Mouse (Mus musculus): Measurements from ENCODE around the gene Rab17.

DNA sequence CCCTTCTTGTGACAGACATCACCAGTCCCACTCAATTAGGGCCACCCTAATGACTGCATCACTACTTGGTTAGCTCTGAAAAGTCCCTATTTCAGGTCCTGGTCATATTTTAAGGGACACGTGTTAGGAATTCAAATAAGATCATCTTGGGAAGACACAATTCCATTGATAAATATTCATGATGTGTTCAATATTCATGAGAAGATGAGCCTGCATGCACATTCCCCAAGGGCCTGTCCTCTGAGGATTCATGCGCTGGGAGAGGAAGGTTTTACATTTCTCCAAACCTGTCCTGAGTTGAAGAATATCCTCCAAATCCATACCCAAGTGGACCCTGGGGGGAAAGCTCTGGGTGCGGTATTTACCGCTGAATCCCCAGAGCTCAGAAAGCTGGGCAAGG is 6.5 kb upstream of the Rab17 start:
- TF ChIP-seq CTCF (IDR thresholded peaks at IDR 0.05; ENCODE audit: control insufficient read depth, insufficient read depth, insufficient read length): no peak
- TF ChIP-seq MYOD1 (IDR thresholded peaks at IDR 0.05; ENCODE audit: control insufficient read depth, insufficient read length, low read depth): no peak
- TF ChIP-seq USF1 (IDR thresholded peaks at IDR 0.05; ENCODE audit: low read depth): no peak
- TF ChIP-seq MYOG (IDR thresholded peaks at IDR 0.05; ENCODE audit: control insufficient read depth, extremely low read depth, insufficient read length): no peak
